Mouse (Mus musculus) mature B cell (primary cell): ENCODE results near the gene Plxnc1.

Experiments used
- in situ Hi-C: fragments of 300-500 bp; cut with MboI; formaldehyde crosslinking; loops from 2 replicates; pipeline ENCODE4 v1.14.3; 2019

The Plxnc1 gene

GRCm38 (mm10) chr10:94944691-94945205 lies at the start of gene Plxnc1:
Gene Plxnc1, minus strand, starts transcription at chr10:94944835.
- in situ Hi-C loops, result loop anchor here (25.0 kb wide), 1 partner anchor 107 kb away; no protein-coding TSS in a partner anchor

- in situ Hi-C loops, result loop anchor here (5.0 kb wide), 1 partner anchor 485 kb away; no protein-coding TSS in a partner anchor
These were observed 47.5 kb upstream of the Plxnc1 start for GRCm38 (mm10) chr10:94992127-94992526.

GRCm38 (mm10) chr10:94991564-94992097 lies 47.0 kb upstream of the Plxnc1 start:
- in situ Hi-C loops, result loop anchor here (5.0 kb wide), 1 partner anchor 486 kb away; no protein-coding TSS in a partner anchor

- in situ Hi-C loops, result loop anchor here (5.0 kb wide), 1 partner anchor 486 kb away; no protein-coding TSS in a partner anchor
These were observed 46.3 kb upstream of the Plxnc1 start for GRCm38 (mm10) chr10:94990768-94991563.

GRCm38 (mm10) chr10:94989321-94989720 lies 44.7 kb upstream of the Plxnc1 start:
- in situ Hi-C loops, result no loop called here

- in situ Hi-C loops, result no loop called here
These were observed 40.5 kb upstream of the Plxnc1 start for GRCm38 (mm10) chr10:94985103-94985502.

- in situ Hi-C loops, result no loop called here
These were observed 37.9 kb upstream of the Plxnc1 start for GRCm38 (mm10) chr10:94982528-94982927.

GRCm38 (mm10) chr10:94981466-94982138 lies 37.0 kb upstream of the Plxnc1 start:
- in situ Hi-C loops, result no loop called here

- in situ Hi-C loops, result no loop called here
These were observed 33.7 kb upstream of the Plxnc1 start for GRCm38 (mm10) chr10:94978265-94978822.

GRCm38 (mm10) chr10:94976329-94976728 lies 31.7 kb upstream of the Plxnc1 start:
- in situ Hi-C loops, result no loop called here

- in situ Hi-C loops, result no loop called here
These were observed 30.5 kb upstream of the Plxnc1 start for GRCm38 (mm10) chr10:94975099-94975496.

GRCm38 (mm10) chr10:94974345-94975098 lies 29.9 kb upstream of the Plxnc1 start:
- in situ Hi-C loops, result no loop called here

- in situ Hi-C loops, result no loop called here
These were observed 27.1 kb upstream of the Plxnc1 start for GRCm38 (mm10) chr10:94971625-94972161.

- in situ Hi-C loops, result no loop called here
These were observed 25.6 kb upstream of the Plxnc1 start for GRCm38 (mm10) chr10:94970221-94970620.

- in situ Hi-C loops, result loop anchor here (10.0 kb wide), 1 partner anchor 343 kb away; no protein-coding TSS in a partner anchor
These were observed 22.8 kb upstream of the Plxnc1 start for GRCm38 (mm10) chr10:94967468-94967867.

GRCm38 (mm10) chr10:94966789-94967188 lies 22.2 kb upstream of the Plxnc1 start:
- in situ Hi-C loops, result loop anchor here (10.0 kb wide), 1 partner anchor 342 kb away; no protein-coding TSS in a partner anchor

GRCm38 (mm10) chr10:94965093-94965492 lies 20.5 kb upstream of the Plxnc1 start:
- in situ Hi-C loops, result loop anchor here (10.0 kb wide), 1 partner anchor 340 kb away; no protein-coding TSS in a partner anchor

GRCm38 (mm10) chr10:94962005-94962404 lies 17.4 kb upstream of the Plxnc1 start:
- in situ Hi-C loops, result loop anchor here (10.0 kb wide), 1 partner anchor 337 kb away; no protein-coding TSS in a partner anchor

- in situ Hi-C loops, result loop anchor here (10.0 kb wide), 1 partner anchor 336 kb away; no protein-coding TSS in a partner anchor
These were observed 16.6 kb upstream of the Plxnc1 start for GRCm38 (mm10) chr10:94961283-94961682.

- in situ Hi-C loops, result no loop called here
These were observed 13.7 kb upstream of the Plxnc1 start for GRCm38 (mm10) chr10:94958311-94958710.

GRCm38 (mm10) chr10:94957705-94958104 lies 13.1 kb upstream of the Plxnc1 start:
- in situ Hi-C loops, result no loop called here
